Mouse (Mus musculus) lung, adult 2 months (tissue): ENCODE data around the gene Rin2.

Experiments
- CTCF ChIP-seq: fragments of 200-500 bp; IDR thresholded peaks from 2 replicates; pipeline ENCODE4 v1.5.1; 2011; ENCODE audit warnings: mild to moderate bottlenecking, low read length, control low read depth; ENCODE audit not compliant: insufficient read depth
- POLR2A ChIP-seq: fragments of 200-500 bp; IDR thresholded peaks from 2 replicates; pipeline ENCODE4 v1.6.1; 2011; ENCODE audit warnings: low read depth, mild to moderate bottlenecking, control low read depth, low read length, borderline replicate concordance; ENCODE audit errors: extremely low read depth

- TF ChIP-seq CTCF (no peak), POLR2A (no peak)
Measured at GRCm38 (mm10) chr2:145824749-145825148, 149.7 kb downstream of the Rin2 start.
